Mouse (Mus musculus) midbrain, embryonic 11.5 days (tissue): ENCODE results near the gene Gnat3. TPM values are rescaled to one million over a fixed set of nuclear protein-coding genes. Genes with fewer than 3 reads are reported as not detected.

Source experiments
- ATAC-seq: fragments of 200-750 bp; cut with Nextera tagmentation; 2 replicates; pipeline ENCODE4 v1.8.0; 2017; ENCODE audit warnings: moderate TSS enrichment, moderate library complexity; ENCODE audit not compliant: low FRiP score
- DNase-seq: peaks from one replicate; pipeline ENCODE4 v3.0.0; 2015; ENCODE audit warnings: low spot score; ENCODE audit errors: missing footprints
- H3K27ac ChIP-seq: fragments of 300-500 bp; sonication (generic); 2 replicates; pipeline ENCODE4 v1.5.1; 2014; ENCODE audit warnings: low read depth, low read length
- H3K27me3 ChIP-seq: fragments of 300-500 bp; sonication (generic); 2 replicates; pipeline ENCODE4 v1.6.1; 2014; ENCODE audit warnings: mild to moderate bottlenecking, low read length, moderate library complexity, mixed read lengths; ENCODE audit not compliant: control insufficient read depth, insufficient read depth
- H3K36me3 ChIP-seq: fragments of 300-500 bp; sonication (generic); 2 replicates; pipeline ENCODE4 v1.6.1; 2014; ENCODE audit warnings: mild to moderate bottlenecking, low read length, moderate library complexity, mixed read lengths; ENCODE audit not compliant: control insufficient read depth, insufficient read depth
- H3K4me1 ChIP-seq: fragments of 300-500 bp; sonication (generic); 2 replicates; pipeline ENCODE4 v1.6.1; 2014; ENCODE audit warnings: low read length; ENCODE audit not compliant: control insufficient read depth, insufficient read depth
- H3K4me2 ChIP-seq: fragments of 300-500 bp; sonication (generic); 2 replicates; pipeline ENCODE4 v1.6.1; 2014; ENCODE audit warnings: mild to moderate bottlenecking, moderate library complexity
- H3K4me3 ChIP-seq: fragments of 300-500 bp; sonication (generic); 2 replicates; pipeline ENCODE4 v1.5.1; 2014; ENCODE audit warnings: low read depth, low read length
- H3K9ac ChIP-seq: fragments of 300-500 bp; sonication (generic); 2 replicates; pipeline ENCODE4 v1.6.1; 2014; ENCODE audit warnings: low read length
- H3K9me3 ChIP-seq: fragments of 300-500 bp; sonication (generic); 2 replicates; pipeline ENCODE4 v1.6.1; 2016; ENCODE audit warnings: low read length; ENCODE audit not compliant: control insufficient read depth
- WGBS: fragments of 180-500 bp; shearing (Covaris S2); extraction: QIAGEN DNeasy Blood & Tissue Kit; methylation state at CpG from one replicate; pipeline ENCODE4 v1.1.7; 2014; 5-methylcytosine and 5-hydroxymethylcytosine counted together
- polyA plus RNA-seq: library from polyadenylated mRNA; unstranded; fragments of >200 nt; fragmentation: Nextera tagmentation; extraction: Ambion mirVana; gene quantifications from 2 replicates; pipeline ENCODE4 v1.2.1, GENCODE M21; 2014

Gene Gnat3
- polyA plus RNA-seq, 1 experiment from 2014 or later, result 0.45 TPM

DNA sequence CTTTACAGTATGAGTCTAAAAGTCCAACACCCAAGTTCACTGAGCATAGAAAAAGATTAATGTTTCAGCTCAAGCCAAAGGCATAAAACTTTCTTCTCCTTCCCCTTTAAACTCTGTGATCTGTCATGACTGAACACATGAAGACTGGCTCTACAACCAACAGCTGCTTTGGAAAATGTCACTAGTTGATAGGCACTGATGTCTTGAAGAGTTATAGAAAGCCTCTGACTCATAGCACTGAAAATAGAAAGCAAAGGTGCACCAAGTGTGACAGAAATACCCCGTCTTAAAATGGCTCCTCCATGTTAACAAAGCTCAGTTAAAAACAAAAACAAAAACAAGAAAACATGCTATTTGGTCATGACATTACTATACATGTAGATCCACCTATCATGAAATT, 5.9 kb upstream of the Gnat3 start:
- DNase-seq (no peak), ATAC-seq (no peak)
- Histone ChIP-seq H3K9ac (no peak overlapping the region), H3K27me3 (no peaks in the 10 kb centered on the region), H3K4me3 (no peak overlapping the region), H3K27ac (no peak overlapping the region), H3K36me3 (no peaks in the 10 kb centered on the region), H3K4me2 (no peak overlapping the region), H3K4me1 (no peaks in the 10 kb centered on the region), H3K9me3 (no peaks in the 10 kb centered on the region)
- 82% methylated on average over 1 of the region's 1 CpGs for WGBS

DNA sequence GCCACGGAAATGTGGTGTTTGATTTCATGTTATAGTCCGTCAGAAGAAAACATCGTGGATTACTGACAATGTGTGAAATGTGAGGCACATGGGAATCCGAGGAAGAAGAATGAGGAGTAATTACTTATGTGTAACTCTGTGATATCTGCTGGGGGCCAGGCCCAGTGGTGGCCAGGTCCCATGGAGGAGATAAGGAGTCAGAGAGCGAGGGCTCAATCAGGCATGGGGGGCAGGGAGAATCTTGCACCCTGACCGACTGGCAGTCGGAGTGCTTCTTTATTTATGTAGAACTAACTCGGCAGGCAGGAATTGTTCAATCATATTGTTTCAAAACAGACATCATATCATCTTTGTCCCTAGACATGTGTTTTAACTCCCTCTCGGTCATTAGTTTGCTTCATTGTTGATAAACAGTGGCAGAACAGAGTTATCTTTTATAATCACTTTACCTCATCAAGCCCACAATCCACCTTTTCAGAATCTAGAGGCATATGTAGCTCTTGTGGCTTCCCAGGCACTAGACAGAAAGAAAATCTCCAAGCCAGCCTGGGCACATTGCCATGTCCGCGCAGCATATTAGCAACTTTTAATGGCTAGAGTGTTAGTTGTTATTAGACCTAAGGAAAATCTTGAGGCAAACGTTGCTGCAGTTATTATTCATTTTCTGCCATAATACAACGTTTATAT, 7.5 kb downstream of the Gnat3 start:
- H3K4me3 ChIP-seq, result no peak overlapping the region
- WGBS, result 86% methylated on average over 13 of the region's 13 CpGs

DNA sequence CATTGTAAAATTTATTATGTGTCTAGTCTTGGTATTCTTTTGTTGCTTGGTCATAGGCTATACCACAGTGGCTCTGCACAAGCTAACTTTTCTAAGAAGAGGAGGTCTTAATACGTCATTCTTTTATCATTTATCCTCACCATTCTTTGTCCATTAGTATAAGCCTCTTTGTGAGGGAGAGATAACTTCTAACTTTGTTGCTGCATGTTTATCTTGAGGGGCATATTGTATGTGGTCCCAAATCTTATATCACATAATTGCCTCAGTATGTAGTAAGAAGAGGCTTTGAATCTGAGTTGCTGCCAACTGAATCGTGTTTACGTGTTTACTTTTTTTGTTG, 8.0 kb downstream of the Gnat3 start:
- Histone ChIP-seq H3K9ac (no peak overlapping the region), H3K4me3 (no peak overlapping the region), H3K27ac (no peak overlapping the region), H3K36me3 (no peaks in the 10 kb centered on the region), H3K27me3 (no peaks in the 10 kb centered on the region), H3K4me2 (no peak overlapping the region), H3K4me1 (no peaks in the 10 kb centered on the region), H3K9me3 (no peaks in the 10 kb centered on the region)
- WGBS, result 95% methylated on average over 3 of the region's 3 CpGs
- ATAC-seq (no peak), DNase-seq (no peak)

More for the DNA sequence above, 7.5 kb downstream of the Gnat3 start:
- ATAC-seq (no peak), DNase-seq (no peak)
- Histone ChIP-seq H3K36me3 (no peaks in the 10 kb centered on the region), H3K27ac (no peak overlapping the region), H3K4me1 (no peaks in the 10 kb centered on the region), H3K27me3 (no peaks in the 10 kb centered on the region), H3K4me2 (no peak overlapping the region), H3K9ac (no peak overlapping the region), H3K9me3 (no peaks in the 10 kb centered on the region)

DNA sequence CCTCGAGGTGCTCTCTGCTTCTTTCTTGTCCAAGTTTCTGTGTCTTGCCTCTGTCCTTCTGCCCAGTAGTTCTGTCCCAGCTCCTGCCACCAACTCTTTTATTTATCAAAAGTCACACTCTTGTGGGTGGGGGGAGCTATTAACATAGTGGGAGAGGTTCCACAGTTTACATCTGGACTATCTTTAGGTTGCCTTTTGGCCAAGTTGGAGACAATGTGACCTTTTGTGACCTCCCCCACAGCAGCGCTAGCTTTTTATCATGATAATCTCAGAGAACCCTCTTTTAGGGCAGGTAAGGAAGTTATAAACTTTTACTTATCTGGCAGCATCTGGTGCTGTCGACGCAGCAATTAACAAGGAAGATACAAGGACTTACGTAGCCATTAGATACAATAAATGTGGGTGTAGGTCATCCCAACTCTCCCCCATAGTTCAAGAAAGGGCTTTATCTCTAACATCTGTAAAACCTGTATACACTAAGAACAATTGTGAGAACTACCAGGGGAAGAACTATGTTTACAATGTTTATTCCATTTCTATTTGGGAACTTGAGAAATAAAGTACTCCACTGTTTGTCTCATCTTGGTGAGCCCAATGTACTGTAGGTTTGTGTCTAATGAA, 18.3 kb downstream of the Gnat3 start:
- 88% methylated on average over 5 of the region's 5 CpGs for WGBS
- no peak overlapping the region for H3K4me3 ChIP-seq

DNA sequence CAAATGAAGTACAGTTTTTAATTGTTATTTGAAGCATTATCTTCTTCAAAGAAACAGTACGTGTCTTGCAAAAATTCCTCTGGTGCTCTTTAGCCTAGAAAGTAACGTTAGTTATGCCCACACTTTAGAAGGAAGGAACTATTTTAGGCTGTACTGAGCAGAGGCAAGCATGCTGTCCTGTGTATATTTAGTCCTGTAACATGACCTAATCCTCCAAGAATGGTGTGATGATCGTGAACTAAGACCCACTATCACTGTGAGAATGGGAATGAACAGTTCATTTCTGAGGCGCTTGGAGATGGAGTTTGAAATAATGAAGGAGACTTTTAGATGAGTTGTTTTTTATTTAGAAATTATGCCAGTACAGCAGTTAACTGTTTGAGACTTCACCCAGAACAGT, 20.4 kb downstream of the Gnat3 start:
- no peaks in the 10 kb centered on the region for H3K36me3 ChIP-seq
- H3K4me3 ChIP-seq, result no peak overlapping the region
- 78% methylated on average over 4 of the region's 4 CpGs for WGBS
- ATAC-seq, result no peak
- DNase-seq, result no peak
- H3K9me3 ChIP-seq, result no peaks in the 10 kb centered on the region
- H3K9ac ChIP-seq, result no peak overlapping the region
- H3K27me3 ChIP-seq, result no peaks in the 10 kb centered on the region
- no peak overlapping the region for H3K27ac ChIP-seq
- H3K4me2 ChIP-seq, result no peak overlapping the region
- H3K4me1 ChIP-seq, result no peaks in the 10 kb centered on the region

More for the DNA sequence above, 18.3 kb downstream of the Gnat3 start:
- Histone ChIP-seq H3K9me3 (no peaks in the 10 kb centered on the region), H3K36me3 (no peaks in the 10 kb centered on the region), H3K9ac (no peak overlapping the region), H3K27me3 (no peaks in the 10 kb centered on the region), H3K4me1 (no peaks in the 10 kb centered on the region), H3K27ac (no peak overlapping the region), H3K4me2 (no peak overlapping the region)
- ATAC-seq, result no peak
- no peak for DNase-seq

DNA sequence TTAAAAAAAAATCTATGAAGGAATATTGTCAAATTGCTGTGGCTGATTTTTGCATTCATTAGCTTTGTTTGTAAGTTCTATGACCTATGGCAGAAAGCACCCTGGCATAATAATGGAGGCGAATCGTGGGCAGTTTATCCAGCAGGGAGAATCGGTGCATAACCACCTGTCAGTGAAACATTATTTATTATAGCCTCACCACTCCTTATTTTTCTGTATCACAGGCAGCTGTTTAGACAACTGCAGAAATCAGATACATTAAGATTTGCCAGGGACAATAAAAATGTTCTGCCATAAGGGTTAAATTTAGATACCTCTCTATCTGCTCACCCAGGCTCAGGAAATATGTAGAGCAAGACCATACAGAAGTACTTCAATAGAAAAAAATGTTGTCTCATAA, 22.2 kb downstream of the Gnat3 start:
- no peak for DNase-seq

DNA sequence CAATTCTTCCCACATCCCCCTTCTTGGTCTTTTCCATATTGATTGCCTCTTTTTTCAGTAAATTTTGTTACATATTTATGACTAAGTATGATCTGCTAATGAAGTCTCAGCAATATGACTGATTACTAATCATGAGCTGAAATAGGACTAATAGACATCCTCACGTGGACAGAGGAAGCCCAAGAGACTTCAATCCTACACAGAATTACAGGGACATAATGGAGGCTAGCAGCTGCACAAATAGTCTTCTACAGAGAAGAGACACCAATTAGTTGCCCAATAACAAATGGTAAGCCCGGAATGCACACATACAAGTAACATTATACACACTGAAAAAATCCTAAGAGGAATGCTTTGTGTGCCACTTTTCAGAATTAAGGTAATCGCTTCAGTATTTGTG, 24.3 kb downstream of the Gnat3 start:
- H3K27me3 ChIP-seq, result no peaks in the 10 kb centered on the region
- 62% methylated on average over 3 of the region's 3 CpGs for WGBS
- no peaks in the 10 kb centered on the region for H3K9me3 ChIP-seq
- no peak overlapping the region for H3K4me3 ChIP-seq
- no peak overlapping the region for H3K4me2 ChIP-seq
- DNase-seq, result no peak
- H3K4me1 ChIP-seq, result no peaks in the 10 kb centered on the region
- peak; percentile 68; the same call in 1 of the 2 replicates for ATAC-seq
- H3K27ac ChIP-seq, result no peak overlapping the region
- no peak overlapping the region for H3K9ac ChIP-seq
- no peaks in the 10 kb centered on the region for H3K36me3 ChIP-seq

More for the DNA sequence above, 22.2 kb downstream of the Gnat3 start:
- no peak overlapping the region for H3K27ac ChIP-seq
- H3K9ac ChIP-seq, result no peak overlapping the region
- ATAC-seq, result no peak
- 91% methylated on average over 3 of the region's 3 CpGs for WGBS
- no peaks in the 10 kb centered on the region for H3K9me3 ChIP-seq
- no peaks in the 10 kb centered on the region for H3K4me1 ChIP-seq
- no peaks in the 10 kb centered on the region for H3K36me3 ChIP-seq
- H3K4me2 ChIP-seq, result no peak overlapping the region
- H3K4me3 ChIP-seq, result no peak overlapping the region
- no peaks in the 10 kb centered on the region for H3K27me3 ChIP-seq

DNA sequence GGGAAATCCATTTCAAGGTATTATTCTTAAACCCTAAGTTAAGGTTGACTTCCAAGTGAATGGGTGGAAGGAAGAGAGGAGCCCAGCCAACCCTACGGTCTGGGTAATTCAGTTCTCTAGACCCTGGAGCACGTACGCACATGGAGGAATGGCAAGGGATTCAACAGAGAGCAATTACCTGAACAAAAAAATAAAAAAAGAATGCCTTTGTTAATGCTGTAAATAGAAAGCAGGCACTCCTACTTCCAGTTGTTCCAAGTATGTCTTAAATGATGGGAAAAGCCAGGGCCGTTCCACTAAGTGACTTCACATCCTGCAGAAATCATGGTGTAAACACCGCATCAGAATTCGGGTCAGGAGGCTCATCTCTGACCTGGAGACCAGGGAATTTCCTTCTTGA, 28.3 kb downstream of the Gnat3 start:
- Histone ChIP-seq H3K4me1 (no peaks in the 10 kb centered on the region), H3K36me3 (no peaks in the 10 kb centered on the region), H3K9me3 (no peaks in the 10 kb centered on the region), H3K27ac (no peak overlapping the region), H3K4me2 (no peak overlapping the region), H3K27me3 (no peaks in the 10 kb centered on the region), H3K4me3 (no peak overlapping the region), H3K9ac (no peak overlapping the region)
- ATAC-seq, result no peak
- WGBS, result 90% methylated on average over 6 of the region's 6 CpGs
- no peak for DNase-seq

DNA sequence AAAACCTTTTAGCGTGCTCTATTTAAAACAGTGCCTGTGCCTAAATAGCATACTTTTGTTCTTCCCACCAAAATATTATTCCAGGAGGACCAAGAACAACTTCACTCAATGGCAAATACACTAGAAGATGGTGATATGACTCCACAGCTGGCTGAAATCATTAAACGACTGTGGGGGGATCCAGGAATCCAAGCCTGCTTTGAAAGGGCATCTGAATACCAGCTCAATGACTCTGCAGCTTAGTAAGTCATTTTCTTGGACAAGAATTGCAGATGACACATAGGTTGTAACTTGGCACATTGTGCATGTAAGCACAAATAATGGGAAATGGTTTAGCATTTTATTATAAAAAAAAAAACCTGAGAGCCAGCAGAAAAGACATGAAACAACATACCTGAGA, 37.2 kb downstream of the Gnat3 start:
- no peaks in the 10 kb centered on the region for H3K4me1 ChIP-seq
- no peak for DNase-seq
- H3K9me3 ChIP-seq, result no peaks in the 10 kb centered on the region
- H3K27me3 ChIP-seq, result no peaks in the 10 kb centered on the region
- no peak overlapping the region for H3K27ac ChIP-seq
- 76% methylated on average over 2 of the region's 2 CpGs for WGBS
- H3K4me2 ChIP-seq, result no peak overlapping the region
- H3K9ac ChIP-seq, result no peak overlapping the region
- no peak for ATAC-seq
- no peak overlapping the region for H3K4me3 ChIP-seq
- H3K36me3 ChIP-seq, result no peaks in the 10 kb centered on the region
